Mouse (Mus musculus) liver, embryonic 11.5 days (tissue): ENCODE results near the gene Msl1. TPM values are rescaled to one million over a fixed set of nuclear protein-coding genes. Genes with fewer than 3 reads are reported as not detected.

Experiments
- ATAC-seq: fragments of 200-750 bp; cut with Nextera tagmentation; replicated peaks from 2 replicates; pipeline ENCODE4 v1.8.0; 2017; ENCODE audit warnings: moderate number of reproducible peaks, mild to moderate bottlenecking, moderate TSS enrichment, moderate library complexity; ENCODE audit not compliant: low FRiP score
- DNase-seq: peaks from one replicate; pipeline ENCODE4 v3.0.0-alpha.2; 2017; ENCODE audit warnings: low spot score
- H3K27ac ChIP-seq: fragments of 300-500 bp; sonication (generic); 2 replicates; pipeline ENCODE4 v1.5.1; 2014; ENCODE audit warnings: mild to moderate bottlenecking, low read depth, low read length, control low read depth
- H3K27me3 ChIP-seq: fragments of 300-500 bp; sonication (generic); replicated peaks from 2 replicates; pipeline ENCODE4 v1.6.1; 2014; ENCODE audit warnings: low read length, mixed read lengths; ENCODE audit not compliant: control insufficient read depth, insufficient read depth
- H3K36me3 ChIP-seq: fragments of 300-500 bp; sonication (generic); 2 replicates; pipeline ENCODE4 v1.6.1; 2014; ENCODE audit warnings: mild to moderate bottlenecking, low read length, moderate library complexity, mixed read lengths; ENCODE audit not compliant: control insufficient read depth, insufficient read depth
- H3K4me1 ChIP-seq: fragments of 300-500 bp; sonication (generic); replicated peaks from 2 replicates; pipeline ENCODE4 v1.6.1; 2014; ENCODE audit warnings: low read length, mixed read lengths; ENCODE audit not compliant: control insufficient read depth, insufficient read depth
- H3K4me2 ChIP-seq: fragments of 300-500 bp; sonication (generic); 2 replicates; pipeline ENCODE4 v1.6.1; 2014; ENCODE audit warnings: mild to moderate bottlenecking, control low read depth, moderate library complexity
- H3K4me3 ChIP-seq: fragments of 300-500 bp; sonication (generic); 2 replicates; pipeline ENCODE4 v1.5.1; 2014; ENCODE audit warnings: low read depth, low read length, control low read depth
- H3K9ac ChIP-seq: fragments of 300-500 bp; sonication (generic); 2 replicates; pipeline ENCODE4 v1.6.1; 2014; ENCODE audit warnings: low read depth, low read length, control low read depth
- H3K9me3 ChIP-seq: fragments of 300-500 bp; sonication (generic); 2 replicates; pipeline ENCODE4 v1.6.1; 2016; ENCODE audit warnings: low read length, inconsistent platforms, mixed read lengths; ENCODE audit not compliant: control insufficient read depth
- WGBS: fragments of 180-500 bp; shearing (Covaris S2); extraction: QIAGEN DNeasy Blood & Tissue Kit; methylation state at CpG from one replicate; pipeline ENCODE4 v1.1.7; 2014; 5-methylcytosine and 5-hydroxymethylcytosine counted together
- polyA plus RNA-seq: library from polyadenylated mRNA; unstranded; fragments of >200 nt; fragmentation: Nextera tagmentation; extraction: Ambion mirVana; gene quantifications from 2 replicates; pipeline ENCODE4 v1.2.1, GENCODE M21; 2014

Msl1 gene
- polyA plus RNA-seq, 1 experiment from 2014 or later, result 17.7 TPM

DNA sequence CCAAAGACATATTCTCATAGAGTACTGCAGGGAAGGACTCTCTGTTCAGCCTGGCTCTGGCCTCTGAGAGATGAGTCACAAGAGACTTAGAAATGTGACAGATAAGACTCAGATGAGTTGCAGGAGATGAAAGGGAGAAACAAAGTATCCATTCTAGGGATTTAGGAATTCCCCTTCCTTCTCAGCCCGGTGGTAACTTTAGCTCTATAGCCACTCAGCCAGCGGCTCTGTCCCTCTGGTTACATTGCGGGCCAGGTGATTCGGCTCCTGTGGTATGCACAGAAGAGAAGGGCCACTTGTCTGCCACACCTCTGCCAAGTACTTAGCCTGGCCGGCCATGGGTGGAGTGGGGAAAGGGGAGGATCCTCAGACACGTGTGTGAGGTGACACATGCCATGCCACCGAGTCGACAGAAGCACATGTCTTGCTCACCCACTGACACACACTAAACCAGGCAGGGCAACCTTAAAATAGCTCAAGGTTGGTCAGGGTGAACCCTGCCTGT, 22.6 kb upstream of the Msl1 start:
- ATAC-seq (no peak), DNase-seq (no peak)
- Histone ChIP-seq H3K27ac (peak overlapping the region; percentile 71), H3K4me1 (peaks cover 85% of the 10 kb centered on the region), H3K4me3 (no peak overlapping the region), H3K9me3 (no peaks in the 10 kb centered on the region), H3K36me3 (peaks cover 6% of the 10 kb centered on the region; the same call in 1 of the 2 replicates), H3K27me3 (no peaks in the 10 kb centered on the region), H3K9ac (peak overlapping the region; percentile 55; the same call in 1 of the 2 replicates), H3K4me2 (peak overlapping the region; percentile 81)
- 57% methylated on average over 8 of the region's 8 CpGs for WGBS

DNA sequence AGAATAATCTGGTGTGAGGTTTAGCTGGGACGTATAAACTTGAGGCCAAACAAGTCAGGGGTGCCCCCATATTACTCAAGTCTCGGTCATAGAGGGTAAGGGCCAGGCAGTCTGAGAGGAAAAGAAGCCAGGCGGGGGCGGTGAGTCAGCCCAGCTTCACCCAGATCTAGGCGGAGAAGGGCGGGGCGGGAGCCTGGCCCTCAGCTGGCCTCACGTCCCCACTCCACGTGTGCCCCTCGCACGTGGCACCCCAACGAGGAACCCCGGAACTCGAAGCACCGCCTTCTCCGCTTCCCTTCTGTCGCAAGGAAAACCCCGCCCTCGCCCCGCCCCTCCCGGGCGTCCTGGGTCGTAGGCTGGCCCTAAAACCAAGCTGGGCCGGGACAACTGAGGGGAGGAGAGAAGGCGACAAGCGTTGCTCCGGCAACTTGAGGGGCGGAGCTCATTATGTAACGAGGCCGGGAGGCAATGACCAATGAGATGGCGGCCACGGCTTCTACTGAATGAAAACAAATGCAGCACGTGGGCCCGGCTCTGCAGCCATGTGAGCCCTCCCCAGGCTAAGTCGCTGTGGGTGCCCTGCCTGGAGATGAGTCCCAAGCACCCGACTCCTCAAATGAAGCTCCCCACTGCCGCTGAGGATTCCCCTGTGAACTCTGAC, 21.6 kb upstream of the Msl1 start:
- ATAC-seq, result peak; percentile 88
- Histone ChIP-seq H3K4me2 (peak overlapping the region; percentile 81), H3K4me1 (peaks cover 74% of the 10 kb centered on the region), H3K36me3 (peaks cover 6% of the 10 kb centered on the region; the same call in 1 of the 2 replicates), H3K4me3 (peak overlapping the region; percentile 50), H3K27ac (peak overlapping the region; percentile 71; the same call in 1 of the 2 replicates), H3K9me3 (no peaks in the 10 kb centered on the region), H3K9ac (peak overlapping the region; percentile 55; the same call in 1 of the 2 replicates), H3K27me3 (no peaks in the 10 kb centered on the region)
- peak; percentile 98 for DNase-seq
- under 1% methylated on average over 36 of the region's 37 CpGs for WGBS

DNA sequence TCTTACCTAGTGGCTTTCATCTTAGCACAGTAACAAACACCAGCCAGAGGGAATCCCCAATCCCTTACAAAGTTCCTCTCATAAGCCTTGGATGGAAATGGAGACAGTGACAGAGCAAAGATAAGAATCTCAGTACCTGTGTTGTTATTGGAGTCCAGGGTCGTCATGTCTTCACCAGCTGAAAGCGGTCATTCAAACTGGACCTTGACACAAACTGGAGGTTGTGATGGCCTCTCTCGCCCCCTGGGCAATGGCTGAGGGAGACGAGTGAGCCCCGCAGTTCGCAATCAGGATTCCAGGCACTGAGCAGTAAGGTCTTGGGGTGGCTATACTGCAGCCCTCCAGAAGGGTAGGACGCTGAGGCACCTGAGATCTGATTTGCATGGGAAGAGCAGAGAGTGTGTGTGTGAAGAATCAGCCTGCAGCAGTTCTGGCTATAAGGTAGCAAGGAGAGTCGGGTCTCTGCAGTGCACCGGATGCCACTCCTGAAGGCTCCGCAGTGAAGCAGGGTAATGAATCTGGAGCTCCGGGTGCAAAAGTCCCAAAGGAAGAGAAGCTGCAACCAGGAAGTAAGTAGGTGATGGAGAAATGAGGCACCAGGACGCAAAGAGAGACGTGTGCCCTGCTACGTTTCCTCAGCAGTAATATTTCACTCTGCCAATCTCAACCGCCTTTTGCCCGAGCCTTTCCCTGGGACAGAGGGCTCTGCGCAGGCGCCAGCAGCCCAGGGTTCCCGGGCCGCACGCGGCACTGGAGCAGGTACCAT, 20.6 kb upstream of the Msl1 start, which contains the start of gene Nr1d1:
Gene Nr1d1, minus strand, starts transcription at position 752 of the 766 bp plus-strand sequence.
- H3K9ac ChIP-seq, result peak within 1 kb of the TSS; percentile 54
- no peak for ATAC-seq
- H3K4me3 ChIP-seq, result peak within 1 kb of the TSS; percentile 50
- no peaks in the 10 kb centered on the region for H3K9me3 ChIP-seq
- no peak for DNase-seq
- peak within 1 kb of the TSS; percentile 81 for H3K4me2 ChIP-seq
- H3K4me1 ChIP-seq, result peaks cover 64% of the 10 kb centered on the region
- H3K36me3 ChIP-seq, result peaks cover 2% of the 10 kb centered on the region; the same call in 1 of the 2 replicates
- WGBS, result under 1% methylated on average over 22 of the region's 22 CpGs
- H3K27ac ChIP-seq, result peak within 1 kb of the TSS; percentile 65
- H3K27me3 ChIP-seq, result no peaks in the 10 kb centered on the region

DNA sequence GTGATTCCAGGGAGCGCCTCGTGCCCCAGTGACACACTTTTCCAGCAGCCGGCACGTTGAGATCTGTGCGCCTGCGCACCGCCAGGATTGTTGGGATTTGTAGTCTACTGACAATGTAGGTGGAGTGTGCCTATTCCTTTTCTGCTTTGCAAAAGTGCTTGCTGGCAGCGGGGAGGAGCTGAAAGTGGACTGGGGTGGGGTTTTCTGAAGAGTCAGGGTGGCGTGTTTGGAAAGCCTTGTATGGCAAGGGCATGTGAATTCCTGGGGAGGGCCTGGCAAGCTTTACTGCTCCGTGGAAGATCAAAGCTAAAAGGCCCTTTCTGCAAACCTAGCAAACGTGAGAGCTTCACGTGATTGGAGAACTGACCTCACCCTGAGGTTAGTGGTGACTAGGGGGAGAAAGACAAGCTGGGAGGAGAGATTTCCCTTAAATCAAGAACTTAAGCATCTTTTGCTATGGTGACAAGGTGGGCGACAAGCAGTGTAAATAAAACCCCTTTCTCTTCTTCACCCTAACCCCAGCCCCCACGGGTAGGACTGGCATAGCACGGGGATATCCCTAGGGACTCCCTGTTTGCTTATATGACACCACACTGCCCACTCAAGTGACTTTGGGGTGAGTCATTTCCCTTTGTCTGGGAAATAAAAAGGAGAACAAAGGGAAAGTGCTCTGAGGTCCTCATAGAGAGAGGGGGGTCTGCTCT, 19.8 kb upstream of the Msl1 start:
- H3K9me3 ChIP-seq, result no peaks in the 10 kb centered on the region
- no peaks in the 10 kb centered on the region for H3K27me3 ChIP-seq
- 6% methylated on average over 15 of the region's 15 CpGs for WGBS
- peak overlapping the region; percentile 54 for H3K9ac ChIP-seq
- DNase-seq (peak; percentile 92), ATAC-seq (peak; percentile 51)
- peaks cover 58% of the 10 kb centered on the region for H3K4me1 ChIP-seq
- peak overlapping the region; percentile 65 for H3K27ac ChIP-seq
- peak overlapping the region; percentile 81 for H3K4me2 ChIP-seq
- 0 out of 2 replicates have a peak, but pooled peaks cover 2% of the 10 kb centered on the region for H3K36me3 ChIP-seq
- H3K4me3 ChIP-seq, result peak overlapping the region; percentile 50

DNA sequence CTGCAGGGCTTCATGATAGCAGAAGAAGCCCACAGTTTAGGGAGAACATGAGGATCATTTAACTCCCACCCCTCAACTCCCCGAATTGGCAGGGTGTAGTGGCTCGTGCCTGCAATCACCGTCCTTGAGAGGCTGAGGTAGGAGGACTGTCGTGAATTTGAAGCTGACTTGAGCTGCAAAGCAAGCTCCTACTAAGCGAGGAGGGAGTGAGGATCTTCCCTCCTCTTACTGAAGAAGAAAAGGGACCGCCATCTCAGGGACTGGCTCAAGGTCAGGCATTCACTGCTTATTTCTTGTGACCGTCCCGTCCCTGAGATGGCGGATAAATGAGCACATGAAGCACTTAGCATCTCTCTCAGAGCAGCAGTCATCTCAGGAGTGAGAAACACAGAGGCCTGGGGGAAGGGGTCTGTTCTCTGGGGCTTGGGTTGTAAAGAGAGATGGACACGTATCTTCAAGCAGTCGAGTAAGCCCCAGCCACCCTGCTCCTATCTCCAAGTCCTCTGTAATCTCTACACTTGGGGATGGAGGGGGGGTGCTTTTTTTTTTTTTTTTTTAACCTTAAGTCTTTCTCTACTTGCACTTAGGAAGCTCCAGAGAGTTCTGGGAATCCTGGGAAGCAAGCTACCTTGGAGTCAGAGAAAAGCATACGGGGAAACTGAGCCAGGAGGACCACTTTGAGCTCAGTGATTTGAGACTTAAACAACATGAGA, 19.1 kb upstream of the Msl1 start:
- DNase-seq (no peak), ATAC-seq (no peak)
- H3K27me3 ChIP-seq, result no peaks in the 10 kb centered on the region
- peak overlapping the region; percentile 49 for H3K9ac ChIP-seq
- peak overlapping the region; percentile 81 for H3K4me2 ChIP-seq
- H3K9me3 ChIP-seq, result no peaks in the 10 kb centered on the region
- peak overlapping the region; percentile 65 for H3K27ac ChIP-seq
- H3K36me3 ChIP-seq, result 0 out of 2 replicates have a peak, but pooled peaks cover 2% of the 10 kb centered on the region
- H3K4me3 ChIP-seq, result peak overlapping the region; percentile 50
- WGBS, result 38% methylated on average over 12 of the region's 12 CpGs
- H3K4me1 ChIP-seq, result peaks cover 58% of the 10 kb centered on the region

DNA sequence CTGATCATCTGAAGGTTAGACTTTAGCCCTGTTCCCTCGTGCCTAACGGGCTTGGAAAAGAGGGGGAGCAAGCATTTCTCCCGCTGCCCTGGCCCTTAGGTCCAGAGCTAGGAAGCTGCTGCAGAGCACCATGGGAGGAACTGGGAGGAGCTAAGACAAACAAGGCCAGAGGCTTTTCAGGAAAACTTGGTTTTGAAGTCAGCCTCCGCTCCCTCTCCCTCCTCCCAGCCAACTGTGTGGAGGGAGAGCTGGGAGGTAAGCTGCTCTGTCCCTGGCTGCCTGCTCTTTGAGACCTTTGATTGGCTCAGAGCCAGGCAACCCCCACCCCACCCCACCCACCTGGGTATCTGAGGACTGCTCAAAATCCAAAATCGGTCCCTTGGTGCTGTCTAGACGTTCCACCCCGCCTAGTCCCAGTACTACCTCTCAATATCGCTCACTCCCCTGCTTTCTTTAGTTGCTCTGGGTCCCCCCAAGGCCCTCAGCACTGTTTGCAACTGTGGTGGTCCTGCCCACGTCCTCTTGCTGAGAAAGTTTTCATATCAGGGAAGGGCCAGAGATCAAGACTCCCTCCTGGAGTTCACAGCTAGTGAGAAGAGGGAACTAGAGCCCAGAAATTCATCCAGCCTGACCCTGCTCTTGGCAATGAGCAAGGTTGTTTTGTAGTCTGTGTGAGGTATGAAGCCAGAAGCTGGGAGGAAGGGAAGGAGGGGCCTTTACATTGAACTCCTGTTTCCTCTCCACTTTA, 18.3 kb upstream of the Msl1 start:
- Histone ChIP-seq H3K36me3 (no peaks in the 10 kb centered on the region), H3K27ac (peak overlapping the region; percentile 65), H3K9ac (peak overlapping the region; percentile 32; the same call in 1 of the 2 replicates), H3K4me1 (peaks cover 60% of the 10 kb centered on the region), H3K9me3 (no peaks in the 10 kb centered on the region), H3K27me3 (no peaks in the 10 kb centered on the region), H3K4me2 (peak overlapping the region; percentile 81), H3K4me3 (no peak overlapping the region)
- ATAC-seq (no peak; the same call in 1 of the 2 replicates), DNase-seq (no peak)
- WGBS, result 6% methylated on average over 9 of the region's 9 CpGs

DNA sequence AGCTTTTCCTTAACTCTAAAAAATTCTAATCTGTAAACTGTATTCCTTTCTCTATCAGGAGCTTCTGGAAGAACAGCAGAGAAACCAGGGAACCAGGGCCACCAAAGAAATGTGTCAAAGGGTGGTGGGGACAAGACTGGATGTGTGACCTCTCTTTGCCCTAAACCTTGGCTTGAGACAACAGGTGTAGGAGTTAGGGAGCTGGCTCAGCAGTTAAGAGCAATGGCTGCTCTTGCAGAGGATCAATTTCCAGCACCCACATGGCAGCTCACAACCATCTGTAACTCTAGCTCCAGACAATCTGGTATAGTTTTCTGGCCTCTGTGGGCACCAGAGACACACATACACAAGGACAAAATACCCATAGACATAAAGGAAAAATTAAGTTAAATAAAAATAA, 17.4 kb upstream of the Msl1 start:
- Histone ChIP-seq H3K4me3 (no peak overlapping the region), H3K9ac (no peak overlapping the region), H3K27me3 (no peaks in the 10 kb centered on the region), H3K36me3 (no peaks in the 10 kb centered on the region), H3K4me2 (no peak overlapping the region), H3K9me3 (no peaks in the 10 kb centered on the region), H3K4me1 (peaks cover 60% of the 10 kb centered on the region), H3K27ac (peak overlapping the region; percentile 33; the same call in 1 of the 2 replicates)
- ATAC-seq, result no peak
- DNase-seq, result no peak
